Mouse (Mus musculus): Measurements from ENCODE around the gene Cxcr2. TPM values are rescaled to one million over a fixed set of nuclear protein-coding genes. Genes with fewer than 3 reads are reported as not detected.
A peak's percentile ranks its signal among the peaks of the same experiment; 100 is the strongest.

Cxcr2 gene
- polyA plus RNA-seq (2014; fragmentation: Nextera tagmentation; extraction: Ambion mirVana): 0.10 TPM in 1 of 2 replicates, not detected in the other

GRCm38 (mm10) chr1:74153461-74154184 is at the start of gene Cxcr2:
Gene Cxcr2, plus strand, starts transcription at chr1:74153989.
- no peaks in the 10 kb centered on the region for H3K36me3 ChIP-seq (ENCODE audit: control insufficient read depth, insufficient read depth, low read length)
- H3K4me3 ChIP-seq (ENCODE audit: low read length): no peak within 1 kb of the TSS
- WGBS: 70% methylated on average over 8 of the region's 8 CpGs
- no peaks in the 10 kb centered on the region for H3K27me3 ChIP-seq (ENCODE audit: control insufficient read depth, insufficient read depth, low read length)
- no peaks in the 10 kb centered on the region for H3K9me3 ChIP-seq (ENCODE audit: control insufficient read depth, low read length)
- no peak within 1 kb of the TSS for H3K27ac ChIP-seq (ENCODE audit: low read depth, low read length)
- no peak within 1 kb of the TSS for H3K4me2 ChIP-seq (replicated peaks; ENCODE audit: low read depth, low read length)
- H3K4me1 ChIP-seq (ENCODE audit: control insufficient read depth, insufficient read depth, low read length): no peaks in the 10 kb centered on the region
- ATAC-seq (ENCODE audit: low FRiP score, low TSS enrichment): no peak
- H3K9ac ChIP-seq (ENCODE audit: low read depth, low read length): no peak within 1 kb of the TSS

- 87% methylated on average over 4 of the region's 4 CpGs for WGBS
- no peak overlapping the region for H3K27ac ChIP-seq (ENCODE audit: low read depth, low read length)
- no peaks in the 10 kb centered on the region for H3K36me3 ChIP-seq (ENCODE audit: control insufficient read depth, insufficient read depth, low read length)
- no peaks in the 10 kb centered on the region for H3K9me3 ChIP-seq (ENCODE audit: control insufficient read depth, low read length)
- no peak for ATAC-seq (ENCODE audit: low FRiP score, low TSS enrichment)
- no peak overlapping the region for H3K4me2 ChIP-seq (replicated peaks; ENCODE audit: low read depth, low read length)
- no peak overlapping the region for H3K4me3 ChIP-seq (ENCODE audit: low read length)
- no peak overlapping the region for H3K9ac ChIP-seq (ENCODE audit: low read depth, low read length)
- peaks cover 28% of the 10 kb centered on the region for H3K4me1 ChIP-seq (ENCODE audit: control insufficient read depth, insufficient read depth, low read length)
- no peaks in the 10 kb centered on the region for H3K27me3 ChIP-seq (ENCODE audit: control insufficient read depth, insufficient read depth, low read length)
These were observed 48.1 kb upstream of the Cxcr2 start for GRCm38 (mm10) chr1:74105660-74106059.

- no peak overlapping the region for H3K27ac ChIP-seq (ENCODE audit: low read depth, low read length)
- H3K9me3 ChIP-seq (ENCODE audit: control insufficient read depth, low read length): no peaks in the 10 kb centered on the region
- WGBS: 65% methylated on average over 6 of the region's 6 CpGs
- H3K9ac ChIP-seq (ENCODE audit: low read depth, low read length): no peak overlapping the region
- H3K27me3 ChIP-seq (ENCODE audit: control insufficient read depth, insufficient read depth, low read length): no peaks in the 10 kb centered on the region
- H3K4me2 ChIP-seq (replicated peaks; ENCODE audit: low read depth, low read length): no peak overlapping the region
- H3K4me1 ChIP-seq (ENCODE audit: control insufficient read depth, insufficient read depth, low read length): peaks cover 34% of the 10 kb centered on the region
- ATAC-seq (ENCODE audit: low FRiP score, low TSS enrichment): no peak
- H3K4me3 ChIP-seq (ENCODE audit: low read length): no peak overlapping the region
- H3K36me3 ChIP-seq (ENCODE audit: control insufficient read depth, insufficient read depth, low read length): no peaks in the 10 kb centered on the region
These were observed 47.6 kb upstream of the Cxcr2 start for GRCm38 (mm10) chr1:74106214-74106613.

- H3K27me3 ChIP-seq (ENCODE audit: control insufficient read depth, insufficient read depth, low read length): no peaks in the 10 kb centered on the region
- no peaks in the 10 kb centered on the region for H3K36me3 ChIP-seq (ENCODE audit: control insufficient read depth, insufficient read depth, low read length)
- H3K4me3 ChIP-seq (ENCODE audit: low read length): no peak overlapping the region
- ATAC-seq (ENCODE audit: low FRiP score, low TSS enrichment): no peak
- 71% methylated on average over 4 of the region's 5 CpGs for WGBS
- no peaks in the 10 kb centered on the region for H3K9me3 ChIP-seq (ENCODE audit: control insufficient read depth, low read length)
- peaks cover 40% of the 10 kb centered on the region for H3K4me1 ChIP-seq (ENCODE audit: control insufficient read depth, insufficient read depth, low read length)
- H3K27ac ChIP-seq (ENCODE audit: low read depth, low read length): no peak overlapping the region
- no peak overlapping the region for H3K9ac ChIP-seq (ENCODE audit: low read depth, low read length)
- H3K4me2 ChIP-seq (replicated peaks; ENCODE audit: low read depth, low read length): no peak overlapping the region
These were observed 45.7 kb upstream of the Cxcr2 start for GRCm38 (mm10) chr1:74107931-74108618.

GRCm38 (mm10) chr1:74109670-74110069 is 44.1 kb upstream of the Cxcr2 start:
- no peak overlapping the region for H3K4me2 ChIP-seq (replicated peaks; ENCODE audit: low read depth, low read length)
- WGBS: 74% methylated on average over 2 of the region's 2 CpGs
- H3K36me3 ChIP-seq (ENCODE audit: control insufficient read depth, insufficient read depth, low read length): no peaks in the 10 kb centered on the region
- ATAC-seq (ENCODE audit: low FRiP score, low TSS enrichment): no peak
- no peak overlapping the region for H3K9ac ChIP-seq (ENCODE audit: low read depth, low read length)
- H3K9me3 ChIP-seq (ENCODE audit: control insufficient read depth, low read length): no peaks in the 10 kb centered on the region
- no peak overlapping the region for H3K27ac ChIP-seq (ENCODE audit: low read depth, low read length)
- peaks cover 27% of the 10 kb centered on the region for H3K4me1 ChIP-seq (ENCODE audit: control insufficient read depth, insufficient read depth, low read length)
- no peaks in the 10 kb centered on the region for H3K27me3 ChIP-seq (ENCODE audit: control insufficient read depth, insufficient read depth, low read length)
- no peak overlapping the region for H3K4me3 ChIP-seq (ENCODE audit: low read length)

GRCm38 (mm10) chr1:74110932-74111695 is 42.7 kb upstream of the Cxcr2 start:
- H3K4me1 ChIP-seq (ENCODE audit: control insufficient read depth, insufficient read depth, low read length): peaks cover 27% of the 10 kb centered on the region
- 17% methylated on average over 8 of the region's 8 CpGs for WGBS
- H3K9ac ChIP-seq (ENCODE audit: low read depth, low read length): no peak overlapping the region
- H3K27ac ChIP-seq (ENCODE audit: low read depth, low read length): no peak overlapping the region; the same call in 1 of the 2 replicates
- no peak overlapping the region for H3K4me2 ChIP-seq (replicated peaks; ENCODE audit: low read depth, low read length)
- no peaks in the 10 kb centered on the region for H3K36me3 ChIP-seq (ENCODE audit: control insufficient read depth, insufficient read depth, low read length)
- no peaks in the 10 kb centered on the region for H3K27me3 ChIP-seq (ENCODE audit: control insufficient read depth, insufficient read depth, low read length)
- peak; percentile 58; the same call in 1 of the 2 replicates for ATAC-seq (ENCODE audit: low FRiP score, low TSS enrichment)
- H3K9me3 ChIP-seq (ENCODE audit: control insufficient read depth, low read length): no peaks in the 10 kb centered on the region
- no peak overlapping the region for H3K4me3 ChIP-seq (ENCODE audit: low read length)

- no peak overlapping the region for H3K27ac ChIP-seq (ENCODE audit: low read depth, low read length)
- WGBS: 28% methylated on average over 6 of the region's 6 CpGs
- H3K4me3 ChIP-seq (ENCODE audit: low read length): no peak overlapping the region
These were observed 42.1 kb upstream of the Cxcr2 start for GRCm38 (mm10) chr1:74111696-74112030.

GRCm38 (mm10) chr1:74113071-74113470 is 40.7 kb upstream of the Cxcr2 start:
- 25% methylated on average over 3 of the region's 3 CpGs for WGBS
- Histone ChIP-seq H3K9ac (ENCODE audit: low read depth, low read length) (no peak overlapping the region), H3K4me1 (ENCODE audit: control insufficient read depth, insufficient read depth, low read length) (peaks cover 27% of the 10 kb centered on the region), H3K9me3 (ENCODE audit: control insufficient read depth, low read length) (no peaks in the 10 kb centered on the region), H3K27me3 (ENCODE audit: control insufficient read depth, insufficient read depth, low read length) (no peaks in the 10 kb centered on the region), H3K27ac (ENCODE audit: low read depth, low read length) (no peak overlapping the region), H3K36me3 (ENCODE audit: control insufficient read depth, insufficient read depth, low read length) (no peaks in the 10 kb centered on the region), H3K4me3 (ENCODE audit: low read length) (no peak overlapping the region), H3K4me2 (replicated peaks; ENCODE audit: low read depth, low read length) (no peak overlapping the region)
- ATAC-seq (ENCODE audit: low FRiP score, low TSS enrichment): no peak

More at GRCm38 (mm10) chr1:74111696-74112030, 42.1 kb upstream of the Cxcr2 start:
- H3K27me3 ChIP-seq (ENCODE audit: control insufficient read depth, insufficient read depth, low read length): no peaks in the 10 kb centered on the region
- H3K9ac ChIP-seq (ENCODE audit: low read depth, low read length): no peak overlapping the region
- H3K4me1 ChIP-seq (ENCODE audit: control insufficient read depth, insufficient read depth, low read length): peaks cover 27% of the 10 kb centered on the region
- ATAC-seq (ENCODE audit: low FRiP score, low TSS enrichment): peak; percentile 52; the same call in 1 of the 2 replicates
- H3K9me3 ChIP-seq (ENCODE audit: control insufficient read depth, low read length): no peaks in the 10 kb centered on the region
- no peak overlapping the region for H3K4me2 ChIP-seq (replicated peaks; ENCODE audit: low read depth, low read length)
- H3K36me3 ChIP-seq (ENCODE audit: control insufficient read depth, insufficient read depth, low read length): no peaks in the 10 kb centered on the region
